Mouse (Mus musculus) kidney, embryonic 16.5 days (tissue): ENCODE measurements around the gene Fxr2. TPM values are rescaled to one million over a fixed set of nuclear protein-coding genes. Genes with fewer than 3 reads are reported as not detected.

Experiments used
- ATAC-seq: fragments of 200-750 bp; cut with Nextera tagmentation; 2 replicates; pipeline ENCODE4 v1.8.0; 2017; ENCODE audit warnings: moderate TSS enrichment; ENCODE audit not compliant: low FRiP score, low TSS enrichment
- H3K27ac ChIP-seq: fragments of 300-500 bp; sonication (generic); 2 replicates; pipeline ENCODE4 v1.5.1; 2014; ENCODE audit warnings: low read length
- H3K27me3 ChIP-seq: fragments of 300-500 bp; sonication (generic); 2 replicates; pipeline ENCODE4 v1.6.1; 2014; ENCODE audit warnings: low read length, control low read depth, mixed read lengths; ENCODE audit not compliant: insufficient read depth
- H3K36me3 ChIP-seq: fragments of 300-500 bp; sonication (generic); 2 replicates; pipeline ENCODE4 v1.6.1; 2014; ENCODE audit warnings: low read length, control low read depth, mixed read lengths; ENCODE audit not compliant: insufficient read depth
- H3K4me1 ChIP-seq: fragments of 300-500 bp; sonication (generic); 2 replicates; pipeline ENCODE4 v1.6.1; 2014; ENCODE audit warnings: low read length, control low read depth, mixed read lengths; ENCODE audit not compliant: insufficient read depth
- H3K4me2 ChIP-seq: fragments of 300-500 bp; sonication (generic); replicated peaks from 2 replicates; pipeline ENCODE4 v1.6.1; 2014; ENCODE audit warnings: low read depth, low read length
- H3K4me3 ChIP-seq: fragments of 300-500 bp; sonication (generic); 2 replicates; pipeline ENCODE4 v1.5.1; 2014; ENCODE audit warnings: mild to moderate bottlenecking, low read length
- H3K9ac ChIP-seq: fragments of 300-500 bp; sonication (generic); replicated peaks from 2 replicates; pipeline ENCODE4 v1.6.1; 2014; ENCODE audit warnings: low read length
- H3K9me3 ChIP-seq: fragments of 300-500 bp; sonication (generic); 2 replicates; pipeline ENCODE4 v1.6.1; 2016; ENCODE audit warnings: low read length, control low read depth
- WGBS: fragments of 180-500 bp; shearing (Covaris S2); extraction: QIAGEN DNeasy Blood & Tissue Kit; methylation state at CpG from one replicate; pipeline ENCODE4 v1.1.7; 2014; 5-methylcytosine and 5-hydroxymethylcytosine counted together
- polyA plus RNA-seq: library from polyadenylated mRNA; unstranded; fragments of >200 nt; fragmentation: Nextera tagmentation; extraction: Ambion mirVana; gene quantifications from 2 replicates; pipeline ENCODE4 v1.2.1, GENCODE M21; 2015

Gene Fxr2
- polyA plus RNA-seq, 1 experiment from 2014 or later = 31.8 TPM

DNA sequence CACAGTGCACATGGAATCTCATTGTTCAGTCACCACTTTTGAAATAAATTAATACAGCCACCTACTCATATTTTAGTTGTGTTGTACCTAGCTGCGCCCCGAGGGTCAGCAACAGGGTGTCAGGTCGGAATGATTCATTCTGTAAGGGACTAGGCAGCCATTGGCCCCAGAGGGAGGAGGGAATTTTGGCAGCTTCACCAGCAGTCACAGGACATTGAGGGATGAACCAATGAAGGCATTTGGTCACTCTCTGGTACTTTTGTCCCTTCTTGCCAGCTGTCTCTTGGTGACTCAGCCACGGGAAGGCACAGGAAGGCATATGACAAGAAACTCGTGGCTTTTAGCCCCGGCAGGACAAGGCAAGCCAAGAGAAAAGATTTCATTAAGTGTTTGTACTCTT, 31.0 kb downstream of the Fxr2 start:
- Histone ChIP-seq H3K27ac (peak overlapping the region; percentile 93), H3K4me2 (no peak overlapping the region), H3K4me1 (peaks cover 16% of the 10 kb centered on the region), H3K9ac (no peak overlapping the region), H3K9me3 (no peaks in the 10 kb centered on the region), H3K27me3 (no peaks in the 10 kb centered on the region), H3K36me3 (peaks cover 45% of the 10 kb centered on the region), H3K4me3 (no peak overlapping the region)
- 81% methylated on average over 6 of the region's 6 CpGs for WGBS
- no peak for ATAC-seq

DNA sequence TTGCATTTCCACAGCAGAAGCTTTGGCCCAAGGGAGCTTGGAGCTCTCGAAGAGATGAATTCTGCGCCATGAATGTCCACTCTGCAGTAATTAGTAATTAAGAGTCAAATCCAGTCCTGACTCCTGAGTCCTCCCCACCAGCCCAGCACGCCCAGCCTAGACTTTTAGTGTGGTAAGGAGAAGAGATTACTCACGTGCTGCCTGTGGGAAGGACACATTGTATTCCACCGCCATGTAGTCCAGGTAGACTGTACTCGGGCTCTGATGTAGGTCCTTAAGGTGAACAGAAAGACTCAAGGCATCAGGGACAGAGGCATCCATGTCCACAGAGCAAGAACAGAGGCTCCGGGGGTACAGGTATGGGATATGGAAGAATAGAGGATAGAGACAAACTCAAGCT, 32.1 kb downstream of the Fxr2 start:
- Histone ChIP-seq H3K4me3 (no peak overlapping the region), H3K4me2 (no peak overlapping the region), H3K27me3 (no peaks in the 10 kb centered on the region), H3K36me3 (peaks cover 49% of the 10 kb centered on the region), H3K4me1 (peaks cover 25% of the 10 kb centered on the region), H3K9ac (no peak overlapping the region), H3K27ac (no peak overlapping the region), H3K9me3 (no peaks in the 10 kb centered on the region)
- ATAC-seq = no peak
- 91% methylated on average over 7 of the region's 7 CpGs for WGBS

DNA sequence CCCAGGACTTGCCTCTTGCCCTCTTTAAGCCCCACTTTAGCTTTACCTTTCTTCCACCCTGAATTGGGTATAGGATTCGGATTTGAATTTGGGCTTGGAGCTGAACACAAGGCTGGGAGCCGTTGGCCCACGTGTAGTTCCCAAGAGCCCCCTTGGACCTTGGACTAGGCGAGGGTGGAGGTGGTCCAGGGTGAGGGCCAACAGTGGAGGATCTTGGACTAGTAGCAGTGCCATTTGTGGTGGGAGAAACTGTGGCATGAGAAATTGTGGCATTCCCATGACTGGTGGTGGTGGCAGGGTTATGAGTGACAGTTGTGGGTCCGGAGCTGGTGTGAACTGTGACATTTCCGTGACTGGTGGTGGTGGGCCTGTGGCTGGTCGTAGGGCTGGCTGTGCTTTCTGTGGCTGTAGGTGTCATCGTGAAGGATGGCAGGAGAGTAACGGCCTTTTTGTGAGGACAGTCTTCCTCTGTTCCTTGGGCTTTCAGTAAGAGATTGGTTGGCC, 32.7 kb downstream of the Fxr2 start:
- 0 out of 2 replicates have a peak overlapping the region, but pooled peaks have one; percentile 51 for H3K27ac ChIP-seq
- no peaks in the 10 kb centered on the region for H3K27me3 ChIP-seq
- H3K9me3 ChIP-seq = no peaks in the 10 kb centered on the region
- 76% methylated on average over 9 of the region's 9 CpGs for WGBS
- no peak overlapping the region for H3K9ac ChIP-seq
- H3K4me1 ChIP-seq = peaks cover 31% of the 10 kb centered on the region
- H3K36me3 ChIP-seq = peaks cover 56% of the 10 kb centered on the region
- no peak overlapping the region for H3K4me2 ChIP-seq
- H3K4me3 ChIP-seq = no peak overlapping the region
- ATAC-seq = no peak

DNA sequence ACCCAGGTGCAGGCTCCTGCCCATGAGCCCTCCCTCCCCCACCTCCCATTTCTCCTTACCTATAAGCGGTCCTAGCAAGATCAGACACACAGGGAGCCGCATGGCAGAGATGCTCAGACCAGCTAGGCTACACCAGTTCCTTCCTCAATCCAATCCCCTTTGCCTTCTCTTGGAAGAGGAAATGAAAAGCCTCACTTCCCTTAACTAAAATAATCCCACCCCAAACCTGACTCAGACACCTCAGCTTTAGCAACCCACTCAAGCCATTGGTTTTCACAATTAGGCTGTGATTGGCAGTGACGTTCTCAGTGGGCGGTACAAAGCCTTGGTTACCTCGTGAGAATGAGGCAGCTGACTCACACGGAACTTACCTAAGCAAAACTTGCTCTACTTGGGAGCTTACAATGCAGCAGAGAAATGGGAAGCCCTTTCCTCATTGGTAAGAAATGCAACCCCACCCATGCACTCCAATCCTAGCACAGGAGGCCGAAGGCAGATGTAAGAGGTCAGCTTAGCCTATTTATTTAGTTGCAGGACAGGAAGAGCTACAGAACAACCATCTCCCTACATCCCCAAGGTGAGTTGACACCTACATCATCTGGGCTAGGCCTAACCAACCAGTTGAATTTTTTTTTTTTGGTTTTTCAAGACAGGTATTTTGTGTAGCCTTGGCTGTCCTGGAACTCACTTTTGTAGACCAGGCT, 33.3 kb downstream of the Fxr2 start, which contains the start of gene Cd68:
Gene Cd68 (minus strand): TSS at position 193 of the 704 bp plus-strand sequence.
- Histone ChIP-seq H3K27ac (0 out of 2 replicates have a peak within 1 kb of the TSS, but pooled peaks have one; percentile 51), H3K4me3 (no peak within 1 kb of the TSS), H3K4me1 (peaks cover 31% of the 10 kb centered on the region), H3K9me3 (no peaks in the 10 kb centered on the region), H3K36me3 (peaks cover 61% of the 10 kb centered on the region), H3K27me3 (no peaks in the 10 kb centered on the region), H3K4me2 (no peak within 1 kb of the TSS), H3K9ac (no peak within 1 kb of the TSS)
- WGBS = 28% methylated on average over 7 of the region's 7 CpGs
- no peak for ATAC-seq

DNA sequence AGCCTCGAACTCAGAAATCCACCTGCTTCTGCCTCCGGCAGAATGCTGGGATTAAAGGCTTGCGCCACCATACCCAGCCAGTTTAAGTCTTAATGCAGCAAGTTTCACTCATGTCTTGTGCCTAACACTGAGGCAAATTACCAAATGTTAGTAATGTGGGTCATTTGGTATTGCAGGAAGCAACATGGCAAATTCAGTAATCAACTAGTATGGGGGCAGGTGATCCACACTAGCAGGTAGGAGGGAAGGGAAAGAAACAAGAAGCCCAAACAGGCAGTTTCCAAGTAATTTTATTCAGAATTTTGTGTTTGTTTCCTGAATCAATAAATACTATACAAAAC, 33.8 kb downstream of the Fxr2 start:
- 87% methylated on average over 3 of the region's 3 CpGs for WGBS
- ATAC-seq = no peak
- H3K27ac ChIP-seq = no peak overlapping the region
- no peaks in the 10 kb centered on the region for H3K27me3 ChIP-seq
- H3K4me1 ChIP-seq = peaks cover 26% of the 10 kb centered on the region
- no peak overlapping the region for H3K9ac ChIP-seq
- peaks cover 61% of the 10 kb centered on the region for H3K36me3 ChIP-seq
- no peaks in the 10 kb centered on the region for H3K9me3 ChIP-seq
- no peak overlapping the region for H3K4me2 ChIP-seq
- no peak overlapping the region for H3K4me3 ChIP-seq

DNA sequence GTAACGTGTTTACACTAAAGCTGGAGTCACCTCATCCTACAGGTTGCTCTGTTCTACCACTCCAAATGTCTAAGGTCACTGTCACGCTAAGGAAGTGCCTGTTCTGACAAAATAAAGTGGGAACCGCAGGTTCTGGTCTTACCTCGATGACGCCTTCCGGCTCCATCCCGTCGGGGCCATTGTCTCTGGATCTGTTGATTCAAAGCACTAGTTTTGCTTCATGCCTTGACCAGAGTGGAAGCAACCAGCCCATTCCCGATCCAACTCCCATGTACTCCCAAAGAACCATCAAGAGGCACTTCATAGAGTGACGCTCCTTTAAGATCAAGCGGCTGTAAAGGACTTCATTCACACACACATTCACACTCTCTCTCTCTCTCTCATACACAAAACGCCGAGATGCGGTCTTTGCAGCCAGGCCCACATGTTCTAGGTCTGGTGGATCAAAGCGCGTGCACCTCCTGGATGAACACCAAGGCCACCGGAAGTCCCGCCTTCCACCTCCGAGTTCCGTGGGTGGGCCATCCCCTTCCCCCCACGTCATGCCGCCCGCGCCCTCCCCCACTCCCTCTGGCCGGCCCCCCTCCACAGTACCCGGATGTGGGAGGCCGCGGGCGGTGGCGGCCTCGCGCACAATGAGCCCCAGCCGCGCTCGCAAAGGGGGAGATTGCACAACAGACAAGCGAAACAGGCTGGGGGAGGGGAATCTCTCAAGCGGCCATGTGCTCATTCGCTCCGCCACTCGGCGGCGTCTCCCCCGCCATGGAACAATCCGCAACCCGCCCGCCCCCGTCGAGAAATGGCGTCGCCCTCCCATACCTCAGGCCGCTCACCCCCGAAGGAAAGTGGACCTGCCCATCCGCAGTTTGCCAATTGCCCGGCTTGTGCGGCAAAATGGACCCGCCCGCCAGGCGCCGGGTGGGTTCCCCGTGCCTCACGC, 38.3 kb downstream of the Fxr2 start:
- H3K36me3 ChIP-seq = peaks cover 72% of the 10 kb centered on the region
- H3K4me2 ChIP-seq = peak overlapping the region; percentile 93
- no peaks in the 10 kb centered on the region for H3K27me3 ChIP-seq
- WGBS = under 1% methylated on average over 58 of the region's 61 CpGs
- peak overlapping the region; percentile 100 for H3K4me3 ChIP-seq
- H3K4me1 ChIP-seq = peaks cover 22% of the 10 kb centered on the region
- no peaks in the 10 kb centered on the region for H3K9me3 ChIP-seq
- peak; percentile 72 for ATAC-seq
- peak overlapping the region; percentile 98 for H3K27ac ChIP-seq
- H3K9ac ChIP-seq = peak overlapping the region; percentile 100

DNA sequence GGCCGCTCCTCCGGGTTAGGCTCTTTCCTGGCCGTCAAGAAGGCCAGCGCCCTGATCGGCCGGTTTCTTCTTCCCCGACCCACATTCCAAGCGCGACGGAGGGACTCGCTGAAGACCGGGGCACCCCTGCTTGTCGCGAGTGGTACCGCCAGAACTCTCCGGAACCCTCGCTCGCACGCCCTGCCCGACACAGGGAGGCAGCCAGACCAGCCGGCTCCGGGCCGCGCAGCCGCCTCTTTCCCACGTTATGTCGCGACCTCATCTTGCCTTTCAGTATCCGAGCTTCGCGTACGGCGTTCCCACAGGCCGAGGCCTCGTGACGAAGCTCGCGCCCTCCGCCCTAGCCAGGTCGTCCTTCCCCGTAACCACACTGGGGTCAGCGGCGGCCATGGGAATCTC, 38.9 kb downstream of the Fxr2 start:
- Histone ChIP-seq H3K9me3 (no peaks in the 10 kb centered on the region), H3K9ac (peak overlapping the region; percentile 100), H3K27ac (peak overlapping the region; percentile 98), H3K4me1 (peaks cover 22% of the 10 kb centered on the region), H3K36me3 (peaks cover 72% of the 10 kb centered on the region), H3K27me3 (no peaks in the 10 kb centered on the region), H3K4me3 (peak overlapping the region; percentile 100), H3K4me2 (peak overlapping the region; percentile 93)
- 0% methylated on average over 42 of the region's 43 CpGs for WGBS
- peak; percentile 6; the same call in 1 of the 2 replicates for ATAC-seq

DNA sequence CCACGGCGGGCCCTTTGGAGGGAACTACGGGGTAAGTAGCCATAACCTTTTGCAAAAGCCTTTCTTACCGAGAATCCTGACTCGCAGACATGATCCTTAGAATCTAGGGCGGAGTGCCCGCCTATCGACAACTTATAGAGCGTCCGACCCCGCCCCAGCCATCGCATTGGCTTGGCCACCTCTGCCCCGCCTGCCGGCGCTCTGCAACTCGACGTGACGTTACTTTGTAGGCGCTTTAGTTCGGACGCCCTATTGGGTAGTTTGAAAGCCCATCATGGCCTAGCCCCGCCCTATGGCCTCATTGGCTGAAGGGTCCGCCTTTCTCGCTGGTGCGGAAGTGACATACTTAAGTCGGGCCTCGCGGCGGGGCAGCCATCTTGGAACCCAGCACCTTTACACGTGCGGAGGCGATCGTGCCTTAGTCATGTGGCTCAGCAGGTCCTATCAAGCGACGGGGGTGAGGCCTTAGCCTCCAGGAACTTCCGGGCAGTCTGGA, 39.5 kb downstream of the Fxr2 start, which contains the start of gene Eif4a1:
Gene Eif4a1 (minus strand): TSS at position 213 of the 496 bp plus-strand sequence.
- Histone ChIP-seq H3K9me3 (no peaks in the 10 kb centered on the region), H3K4me2 (peak within 1 kb of the TSS; percentile 93), H3K27ac (peak within 1 kb of the TSS; percentile 98), H3K9ac (peak within 1 kb of the TSS; percentile 100), H3K4me1 (peaks cover 22% of the 10 kb centered on the region), H3K27me3 (no peaks in the 10 kb centered on the region), H3K4me3 (peak within 1 kb of the TSS; percentile 100), H3K36me3 (peaks cover 76% of the 10 kb centered on the region)
- peak; percentile 98 for ATAC-seq
- WGBS = under 1% methylated on average over 36 of the region's 36 CpGs

DNA sequence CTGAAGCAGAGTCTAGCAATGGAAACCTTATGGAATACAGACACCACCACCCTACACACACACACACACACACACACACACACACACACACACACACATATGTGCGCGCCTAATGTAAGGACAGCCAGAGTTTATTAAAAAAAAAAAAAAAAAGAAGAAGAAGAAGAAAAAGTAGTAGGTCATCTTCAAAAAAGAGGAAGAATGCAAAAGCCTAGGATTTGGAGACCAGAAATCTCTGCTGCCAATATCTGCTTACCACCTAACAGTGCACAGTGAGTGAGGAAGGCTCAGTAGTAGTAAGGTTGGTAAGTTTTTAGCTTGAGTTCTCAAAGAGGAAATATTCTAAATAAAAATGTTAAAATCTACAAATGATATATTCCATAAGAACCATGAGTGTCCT, 46.4 kb downstream of the Fxr2 start:
- WGBS = 100% methylated on average over 2 of the region's 2 CpGs
- H3K9me3 ChIP-seq = no peaks in the 10 kb centered on the region

More for the DNA sequence above, 46.4 kb downstream of the Fxr2 start:
- H3K4me3 ChIP-seq = no peak overlapping the region
- no peak overlapping the region for H3K27ac ChIP-seq
- ATAC-seq = no peak
- H3K9ac ChIP-seq = no peak overlapping the region
- peaks cover 47% of the 10 kb centered on the region for H3K36me3 ChIP-seq
- H3K4me2 ChIP-seq = no peak overlapping the region
- peaks cover 26% of the 10 kb centered on the region for H3K4me1 ChIP-seq
- H3K27me3 ChIP-seq = no peaks in the 10 kb centered on the region
